Mouse (Mus musculus): ENCODE results near the gene Cachd1.

The Cachd1 gene

DNA sequence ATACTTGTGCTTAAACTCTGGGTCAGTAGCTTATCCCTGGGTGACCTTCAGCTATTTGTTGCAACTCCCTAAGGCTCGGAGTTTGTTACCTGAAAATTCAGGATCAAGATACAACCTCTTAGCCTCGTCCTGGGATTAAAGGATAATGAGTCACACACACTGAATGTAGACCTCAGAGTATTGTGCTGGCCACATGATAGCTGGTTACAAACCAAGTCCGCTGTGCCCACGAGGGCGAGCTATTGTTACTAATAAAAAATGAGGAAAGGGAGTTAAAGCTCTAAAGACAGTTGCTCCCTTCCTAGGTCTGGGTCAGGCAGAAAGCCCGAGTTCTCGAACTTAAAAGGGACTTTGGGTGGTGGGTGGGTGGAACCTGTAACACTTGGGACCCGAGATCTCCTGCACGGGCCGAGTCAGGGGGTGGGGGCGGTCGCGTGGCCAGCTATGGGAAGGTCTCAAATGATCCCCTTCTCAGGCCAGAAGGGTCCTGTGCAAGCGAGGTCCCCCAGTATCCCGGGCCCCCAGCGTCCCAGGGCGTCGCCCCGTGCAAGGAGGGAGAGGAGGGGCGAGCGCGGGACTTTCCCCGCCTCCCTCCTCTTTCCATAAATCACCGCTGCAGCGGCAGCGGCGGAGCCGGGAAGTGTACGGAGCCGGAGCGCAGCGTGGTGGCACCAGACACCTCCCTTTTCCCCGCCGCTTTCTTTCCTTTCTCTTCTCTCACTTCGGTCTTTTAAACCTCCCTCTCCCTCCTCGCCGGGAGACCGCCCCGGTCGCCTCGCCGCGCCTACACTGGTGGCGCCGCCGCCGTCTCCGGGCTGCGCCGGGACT, at the start of gene Cachd1:
Gene Cachd1, plus strand, starts transcription at position 633 of the 828 bp plus-strand sequence.
- 2% methylated on average over 49 of the region's 50 CpGs for WGBS

DNA sequence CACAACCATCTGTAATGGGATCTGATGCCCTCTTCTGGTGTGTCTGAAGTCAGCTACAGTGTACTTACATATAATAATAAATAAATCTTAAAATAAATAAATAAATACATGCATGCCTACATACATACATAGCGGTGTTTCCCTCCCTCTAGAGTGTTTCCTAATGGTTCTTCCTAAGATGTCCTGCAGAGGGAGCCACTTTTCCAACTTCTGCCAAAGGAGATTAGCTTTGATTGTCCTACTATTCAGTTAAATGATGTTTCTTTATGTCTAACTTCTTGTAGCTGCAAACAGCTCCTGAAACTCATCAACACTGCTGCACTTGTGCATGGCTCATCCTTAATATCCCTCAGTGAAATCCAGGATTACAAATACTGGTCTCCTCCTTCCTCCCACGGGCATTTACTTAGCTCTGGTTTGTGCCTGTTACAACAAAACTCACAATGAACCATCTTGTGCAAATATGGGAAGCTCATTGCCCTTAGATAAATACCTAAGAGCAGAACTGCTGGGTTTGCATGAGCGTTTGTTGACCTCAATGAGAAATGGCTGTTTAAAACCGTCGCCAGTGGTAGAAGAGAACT, 47.5 kb upstream of the Cachd1 start:
- WGBS: 87% methylated on average over 5 of the region's 5 CpGs

DNA sequence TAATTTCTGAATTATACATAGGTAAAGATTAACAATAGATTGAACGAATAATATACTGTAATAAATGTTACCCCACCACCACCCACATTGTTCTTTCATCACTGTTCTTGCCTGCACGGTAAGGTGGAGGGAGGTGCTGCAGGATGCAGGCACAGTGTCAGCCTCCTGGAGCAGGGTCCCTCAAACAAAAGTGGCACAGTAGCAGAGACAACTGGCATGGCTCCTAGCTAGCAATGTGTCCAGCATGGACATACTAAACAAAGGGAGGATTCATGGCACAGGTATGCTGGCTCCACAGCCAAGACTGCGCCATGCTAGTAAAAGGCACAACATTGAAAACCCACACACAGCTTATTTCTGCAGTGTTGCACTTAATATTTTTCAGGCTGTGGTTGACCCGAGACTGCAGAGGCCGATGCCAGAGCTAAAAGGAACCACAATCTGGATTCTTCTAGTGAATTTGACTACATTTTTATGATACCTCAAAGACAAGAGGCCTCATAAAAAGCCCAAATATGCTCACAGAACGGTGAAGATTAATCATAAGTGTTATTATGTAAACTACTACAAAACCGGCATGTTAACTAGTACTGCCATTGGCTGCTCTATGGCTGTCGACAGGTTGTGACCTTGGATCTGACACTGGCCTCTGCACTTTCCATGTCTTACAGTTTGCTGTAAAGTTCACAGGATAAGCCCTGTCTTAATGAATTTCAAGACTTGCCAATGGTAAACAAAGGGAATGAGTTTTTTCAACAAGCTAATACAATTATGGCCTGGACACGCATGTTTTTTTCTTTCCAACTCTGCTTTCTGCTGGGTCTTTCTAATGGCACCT, 41.2 kb upstream of the Cachd1 start:
- WGBS: 74% methylated on average over 9 of the region's 9 CpGs

DNA sequence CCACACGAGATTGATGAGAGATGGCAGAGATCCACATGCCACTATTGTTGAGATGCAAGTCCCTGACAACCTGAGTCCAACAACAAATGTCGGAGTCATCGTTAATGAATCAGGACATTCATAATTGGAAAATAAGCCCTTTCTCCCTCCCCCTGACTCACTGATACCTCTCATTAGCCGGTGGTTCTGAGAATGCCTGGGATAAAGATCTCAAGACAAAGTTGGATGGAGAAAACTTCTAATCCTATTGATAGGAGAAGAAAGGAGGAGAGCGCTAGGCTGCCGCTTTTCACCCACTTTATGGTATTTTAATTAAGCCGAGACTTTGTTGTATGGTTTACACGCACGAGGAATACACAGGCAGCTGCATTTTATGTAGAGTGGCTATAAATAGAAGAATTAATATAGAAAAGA, 40.5 kb upstream of the Cachd1 start:
- WGBS: 73% methylated on average over 9 of the region's 9 CpGs

DNA sequence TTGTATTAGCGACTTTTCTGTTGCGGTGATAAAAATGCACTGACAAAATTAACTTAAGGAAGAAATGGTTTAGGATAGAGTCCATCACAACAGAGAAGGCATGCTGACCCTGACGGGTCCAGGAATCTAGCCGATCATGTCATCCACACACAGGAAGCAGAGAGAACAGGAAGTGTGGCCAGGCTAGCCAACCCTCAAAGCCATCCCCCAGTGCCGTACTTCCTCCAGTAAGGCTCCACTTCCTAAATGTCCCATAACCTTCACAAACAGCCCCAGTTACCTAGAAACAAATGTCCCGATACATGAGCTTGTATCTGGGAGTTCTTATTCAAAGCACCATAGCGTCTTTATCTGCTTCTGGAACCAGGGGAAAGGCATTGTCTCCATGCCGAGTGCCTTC, 32.9 kb upstream of the Cachd1 start:
- WGBS: 85% methylated on average over 8 of the region's 8 CpGs

DNA sequence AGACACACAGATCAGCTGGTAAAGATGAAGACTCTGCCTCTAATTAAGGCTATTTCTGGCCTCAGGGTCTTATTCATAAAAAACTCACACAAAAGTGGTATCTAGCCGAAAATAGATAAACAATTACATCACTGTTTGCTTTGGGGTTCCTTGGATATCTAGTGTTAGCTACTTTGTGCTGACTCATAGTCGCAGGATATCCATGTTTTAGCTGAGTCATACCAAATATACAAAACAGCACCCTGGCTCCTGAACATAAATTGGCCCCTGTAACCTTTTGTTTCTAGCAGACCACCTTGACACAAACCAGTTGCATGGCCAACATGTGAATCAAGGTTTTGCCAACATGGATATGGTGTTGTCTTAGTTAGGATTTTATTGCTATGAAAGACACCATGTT, 24.2 kb upstream of the Cachd1 start:
- WGBS: 73% methylated on average over 2 of the region's 2 CpGs

DNA sequence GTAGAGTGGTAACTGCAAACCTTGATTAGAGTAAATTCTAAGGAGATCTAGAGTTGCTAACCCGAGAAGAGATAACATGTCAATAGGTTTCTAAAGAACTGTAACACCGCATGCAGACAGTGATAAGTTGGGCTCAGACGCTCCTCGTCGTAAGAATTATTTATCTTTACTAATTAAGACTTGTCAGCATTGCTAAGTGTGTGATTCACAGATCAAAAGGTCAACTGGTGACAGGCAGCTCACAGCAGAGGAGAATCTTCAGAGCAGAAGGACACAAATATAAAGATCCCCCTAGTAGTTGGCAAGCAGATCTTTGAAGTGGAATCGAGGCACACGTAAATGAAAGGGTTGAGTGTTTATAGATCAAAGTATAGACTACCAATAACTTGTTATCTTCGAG, 20.8 kb upstream of the Cachd1 start:
- 90% methylated on average over 8 of the region's 8 CpGs for WGBS

DNA sequence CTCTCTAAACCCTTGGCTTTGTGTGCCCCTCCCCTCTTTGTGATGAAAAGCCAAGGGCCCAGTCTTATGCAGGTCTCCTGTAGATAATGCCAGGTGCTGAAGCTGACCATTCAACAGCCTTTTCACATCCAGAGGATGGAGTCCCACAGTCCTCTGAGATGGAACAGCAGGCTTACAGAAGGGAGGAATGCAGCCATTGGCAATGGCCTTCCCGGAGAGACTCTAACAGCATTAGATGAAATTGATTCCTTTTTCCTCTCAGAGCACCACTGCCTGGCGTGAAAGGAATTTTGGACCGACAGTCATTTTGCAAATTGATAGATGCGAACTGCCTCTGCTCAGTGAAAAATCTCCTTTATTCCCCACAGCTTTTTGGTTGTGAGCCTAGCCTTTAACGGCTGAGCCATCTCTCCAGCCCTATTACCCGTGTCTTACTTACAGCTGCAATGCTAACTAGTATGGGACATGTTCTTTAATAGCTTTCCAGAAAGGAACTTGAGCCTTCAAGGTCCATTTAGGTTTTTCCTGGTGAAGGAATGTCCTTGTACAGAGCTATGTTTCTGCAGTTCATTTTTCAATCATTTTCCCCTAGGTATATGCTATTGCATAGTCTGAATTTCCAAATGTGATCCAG, 18.1 kb upstream of the Cachd1 start:
- WGBS: 81% methylated on average over 6 of the region's 6 CpGs

DNA sequence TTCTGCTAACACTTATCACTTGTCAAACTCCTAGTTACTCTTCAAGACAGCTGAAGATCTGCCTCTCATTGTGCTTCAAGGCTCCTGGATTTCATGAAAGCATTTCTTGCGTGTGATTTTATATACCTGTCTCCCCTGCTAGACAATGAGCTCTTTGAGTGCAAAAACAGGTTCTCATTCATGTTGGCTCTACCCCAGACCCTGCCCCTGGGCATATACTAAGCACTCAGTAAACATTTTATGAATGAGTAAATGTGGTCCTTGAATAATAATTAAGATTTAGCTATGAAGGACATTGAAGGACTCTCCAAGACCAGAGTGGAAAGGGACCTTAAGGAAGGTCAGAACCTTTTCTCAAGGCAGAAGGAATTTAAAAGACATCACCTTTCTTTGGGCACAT, 16.9 kb upstream of the Cachd1 start:
- WGBS: 95% methylated on average over 1 of the region's 1 CpGs

DNA sequence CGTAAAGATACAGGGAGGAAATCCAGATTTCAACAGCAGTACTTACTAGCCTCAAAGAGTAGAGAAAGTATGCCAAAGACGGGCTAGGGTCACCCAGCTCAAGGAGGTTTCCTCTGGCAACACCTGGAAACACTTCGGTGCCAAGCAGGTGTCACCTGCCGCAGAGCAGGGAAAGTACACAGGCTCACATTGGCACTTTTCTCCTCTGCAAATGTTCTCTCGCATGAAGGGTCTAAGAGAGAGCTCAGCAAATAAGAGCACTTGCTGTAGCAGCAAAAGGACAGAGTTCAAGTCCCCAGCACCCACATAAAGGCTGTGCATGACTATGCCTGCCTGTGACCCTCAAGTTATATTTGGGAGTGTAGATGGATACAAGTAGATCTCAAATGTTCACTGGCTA, 16.1 kb upstream of the Cachd1 start:
- WGBS: 95% methylated on average over 5 of the region's 5 CpGs

DNA sequence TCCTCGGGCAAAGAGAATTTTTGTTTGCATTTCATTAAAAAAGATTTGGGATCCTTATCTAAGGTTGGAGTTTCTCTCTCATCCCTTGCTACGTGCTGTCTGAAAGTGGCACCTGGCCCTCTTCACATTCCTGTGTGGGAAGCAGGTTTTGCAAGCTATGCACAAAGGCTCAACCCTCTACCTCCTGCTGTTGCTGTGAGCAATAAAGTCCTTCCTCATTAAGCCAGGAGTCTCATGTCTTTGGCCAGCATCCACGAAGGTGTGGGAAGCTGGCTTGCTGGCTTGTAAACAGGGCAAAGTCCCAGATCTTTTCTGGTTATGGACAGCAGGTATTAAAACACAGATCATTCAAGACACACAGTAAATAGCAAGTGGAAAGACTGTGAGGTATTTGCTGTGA, 7.9 kb upstream of the Cachd1 start:
- WGBS: 46% methylated on average over 3 of the region's 3 CpGs

DNA sequence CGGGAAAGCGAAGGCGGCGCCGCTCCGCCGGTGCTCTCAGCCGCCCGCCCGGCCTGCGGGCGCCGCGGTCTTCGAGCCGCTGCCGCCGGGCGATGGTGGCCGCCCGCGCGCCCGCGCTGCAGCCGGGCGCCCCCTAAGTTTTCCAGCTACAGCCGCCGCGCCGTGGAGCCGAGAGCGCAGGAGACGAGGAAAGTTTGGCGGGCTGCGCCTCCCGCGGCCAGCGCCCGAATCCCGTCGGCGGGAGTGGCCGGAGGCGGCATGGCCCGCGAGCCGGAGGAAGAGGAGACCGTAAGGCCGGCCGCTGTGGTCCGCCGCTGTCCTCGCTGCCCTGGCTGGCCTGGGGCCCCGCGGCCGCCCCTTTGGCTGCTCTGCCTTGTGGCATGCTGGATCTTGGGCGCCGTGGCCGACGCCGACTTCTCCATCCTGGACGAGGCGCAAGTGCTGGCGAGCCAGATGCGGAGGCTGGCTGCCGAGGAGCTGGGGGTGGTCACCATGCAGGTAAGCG, 448 bp downstream of the Cachd1 start:
- WGBS: 1% methylated on average over 68 of the region's 68 CpGs

DNA sequence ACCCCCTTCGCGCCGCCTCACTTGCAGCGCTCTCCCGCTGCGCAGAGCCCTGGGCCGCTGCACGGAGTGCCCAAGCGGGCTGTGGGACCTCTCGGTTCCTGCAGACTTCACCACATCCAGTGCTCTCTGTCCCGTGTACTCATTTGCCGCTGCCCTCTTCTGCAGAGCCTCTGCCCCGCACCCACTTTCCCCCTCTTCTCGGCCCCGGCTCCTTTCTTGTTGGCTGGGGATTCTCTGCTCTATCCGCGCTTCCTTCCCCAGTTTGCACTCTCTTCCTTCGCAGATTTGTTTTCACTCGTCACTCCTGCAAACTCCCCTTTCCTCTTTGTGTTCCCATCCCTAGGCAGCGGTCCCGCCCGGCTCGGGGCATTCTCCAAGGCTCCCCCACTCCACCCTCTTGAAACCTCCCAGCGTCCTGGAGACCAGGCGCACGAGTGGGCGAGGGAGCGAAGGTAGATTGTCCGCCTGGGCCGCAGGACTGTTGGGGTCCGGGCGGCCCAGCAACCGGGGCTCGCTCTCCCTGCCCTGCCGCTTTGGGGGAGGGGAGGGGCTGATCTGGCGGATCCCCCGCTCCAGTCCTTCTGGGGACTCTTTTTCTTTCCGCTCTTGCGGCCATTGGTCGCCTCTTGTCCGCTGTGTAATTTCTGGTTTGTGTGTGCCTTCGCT, 1.0 kb downstream of the Cachd1 start:
- 4% methylated on average over 42 of the region's 42 CpGs for WGBS

DNA sequence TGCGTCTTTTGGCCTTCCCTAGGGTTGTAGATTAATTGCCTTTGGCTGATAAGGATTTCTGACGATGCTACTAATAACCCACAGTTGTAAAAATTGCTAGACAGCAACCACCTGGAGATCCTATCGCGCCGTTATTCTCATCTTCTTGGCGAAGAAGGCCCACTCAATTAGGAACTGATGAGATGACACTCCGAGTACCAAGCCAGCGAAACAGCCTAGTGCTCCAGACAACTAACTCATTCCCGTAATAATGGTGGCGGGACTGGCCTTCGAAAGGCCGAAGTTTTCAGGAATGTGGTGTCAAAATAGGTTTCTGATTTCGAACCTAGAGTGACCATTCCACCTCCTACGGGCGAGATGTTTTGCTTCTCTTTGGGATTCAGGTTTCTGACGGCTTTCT, 1.6 kb downstream of the Cachd1 start:
- 44% methylated on average over 16 of the region's 16 CpGs for WGBS

DNA sequence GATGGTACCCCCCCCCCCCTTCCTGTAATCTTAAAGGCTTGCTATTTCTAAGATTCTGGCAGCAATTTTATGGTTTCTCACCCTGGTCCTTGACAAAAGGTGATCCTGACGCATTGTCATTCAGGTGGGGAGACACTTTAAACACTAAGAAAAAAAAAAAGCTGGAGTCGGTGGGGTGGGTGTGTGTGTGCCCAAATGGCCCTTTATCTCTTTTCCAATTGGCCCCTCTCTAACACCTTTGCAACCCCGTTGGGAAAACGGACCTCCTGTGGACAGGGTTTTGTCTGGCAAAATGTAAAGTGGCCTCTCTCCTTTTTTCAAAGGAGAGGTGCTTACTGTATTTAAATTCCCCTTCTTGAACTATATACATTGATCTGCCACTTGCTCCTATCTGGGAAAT, 2.5 kb downstream of the Cachd1 start:
- 69% methylated on average over 4 of the region's 4 CpGs for WGBS

DNA sequence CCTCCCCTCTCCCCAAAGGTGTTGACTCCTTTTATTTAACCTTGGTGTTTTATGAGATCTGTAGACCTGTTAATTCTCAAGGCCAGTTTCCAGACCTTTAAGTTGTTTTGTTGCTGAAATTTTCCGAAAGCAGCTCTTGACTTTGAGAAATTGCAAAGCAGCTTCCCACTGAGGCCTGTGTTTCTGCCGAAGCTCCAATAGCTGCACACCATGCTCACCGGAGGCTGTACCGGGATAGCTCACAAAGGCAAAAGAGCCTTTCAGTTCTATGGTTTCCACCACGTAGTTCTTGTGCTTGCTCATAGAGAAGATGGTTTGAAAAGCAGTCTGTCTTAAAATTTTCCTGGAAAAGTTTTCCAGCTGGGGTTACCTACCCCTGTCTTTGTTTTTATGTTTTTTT, 3.2 kb downstream of the Cachd1 start:
- WGBS: 73% methylated on average over 5 of the region's 5 CpGs

DNA sequence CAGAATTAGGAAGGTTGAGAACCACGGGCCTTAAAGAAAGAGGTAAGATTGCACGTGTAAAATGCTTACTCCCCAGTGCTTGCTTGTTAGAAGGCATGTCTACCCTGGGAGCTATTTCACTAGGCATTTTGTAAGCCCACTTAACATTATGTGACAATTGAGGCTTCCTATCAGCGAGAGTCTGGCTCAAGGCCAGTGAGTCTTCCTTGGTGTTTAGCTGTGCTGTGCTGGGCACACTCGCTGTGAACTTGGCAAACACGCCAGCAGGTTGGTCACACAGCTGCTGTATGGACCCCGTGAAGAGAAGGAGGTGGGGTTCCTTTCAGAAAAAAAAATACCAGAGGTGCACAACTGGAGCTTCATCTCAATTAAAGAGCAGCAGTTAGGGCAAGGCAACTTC, 4.4 kb downstream of the Cachd1 start:
- WGBS: 71% methylated on average over 6 of the region's 6 CpGs

DNA sequence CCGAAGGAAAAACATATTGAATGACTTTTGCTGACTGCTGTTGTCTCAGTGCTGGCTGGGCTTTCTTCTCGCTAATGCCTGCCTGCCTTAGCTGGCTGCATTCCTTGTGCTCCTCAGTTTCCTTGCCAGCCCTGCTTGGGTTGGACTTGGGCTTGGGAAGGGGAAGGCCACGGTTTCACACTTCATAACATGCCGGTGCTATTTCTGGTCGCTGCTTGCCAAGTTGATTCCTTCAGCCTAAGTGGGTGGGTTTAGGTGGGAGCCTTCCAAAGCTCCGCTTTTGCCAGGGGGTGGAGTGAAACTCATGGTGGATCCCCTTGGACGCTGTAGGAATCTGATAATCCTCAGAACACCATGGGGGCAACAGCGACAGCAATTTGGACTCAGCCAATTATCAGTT, 5.9 kb downstream of the Cachd1 start:
- WGBS: 46% methylated on average over 8 of the region's 8 CpGs

DNA sequence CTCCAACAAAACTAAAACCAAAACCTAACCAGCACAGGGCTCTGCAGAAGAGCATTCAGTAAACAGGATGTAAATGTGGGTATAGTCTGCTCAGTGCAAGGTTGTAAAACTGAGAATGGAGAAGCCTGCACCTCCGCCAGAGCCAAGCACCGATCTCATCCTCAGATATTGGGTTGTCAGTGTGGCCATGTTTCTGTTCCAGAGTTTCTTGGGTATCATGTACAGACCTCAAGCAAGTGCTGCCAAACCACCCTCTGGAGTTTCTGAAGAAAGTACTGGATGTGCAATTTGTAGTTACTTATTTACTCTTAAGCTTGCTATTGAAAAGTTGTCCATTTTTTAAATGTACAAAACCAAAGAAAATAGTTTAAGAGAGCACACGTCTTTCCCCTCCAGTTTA, 6.4 kb downstream of the Cachd1 start:
- 78% methylated on average over 3 of the region's 3 CpGs for WGBS

DNA sequence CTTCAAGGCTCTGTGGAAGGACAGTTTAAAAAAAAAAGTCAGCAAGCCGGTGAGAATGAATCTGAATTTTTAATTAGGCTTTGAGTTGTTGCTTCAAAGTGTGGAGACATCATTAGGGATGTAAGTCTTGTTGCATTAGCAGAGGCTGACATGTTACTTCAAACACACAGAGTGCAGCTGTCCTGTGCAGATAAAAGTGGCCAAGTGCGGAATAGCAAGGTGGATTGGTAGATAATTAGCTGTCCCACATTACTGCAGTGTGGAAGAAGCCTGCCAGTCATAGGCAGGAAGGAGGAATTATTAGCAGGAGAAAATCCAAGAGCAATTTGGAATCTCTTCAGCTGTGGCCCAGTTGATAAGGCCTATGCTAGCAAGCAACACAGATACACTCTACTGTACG, 10.7 kb downstream of the Cachd1 start:
- 78% methylated on average over 3 of the region's 3 CpGs for WGBS

DNA sequence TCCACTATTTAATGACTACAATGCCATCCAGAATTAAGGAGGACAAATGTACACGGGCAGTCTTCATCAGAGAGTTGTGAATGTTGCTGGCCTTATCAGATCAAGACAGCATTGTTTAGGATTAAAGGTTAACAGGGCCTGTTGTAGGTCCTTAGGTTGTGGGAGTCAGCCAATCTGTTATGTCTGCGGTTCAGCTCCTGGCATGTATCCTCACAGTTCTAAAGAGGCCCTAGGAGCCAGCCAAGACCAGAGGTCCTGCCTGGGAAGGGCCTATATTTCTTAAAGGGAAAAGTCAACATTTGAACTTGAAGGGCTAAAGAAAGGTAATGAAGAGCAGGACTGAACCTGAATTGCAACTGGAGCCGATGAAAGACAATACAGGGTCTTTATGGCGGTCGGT, 13.7 kb downstream of the Cachd1 start:
- WGBS: 90% methylated on average over 5 of the region's 5 CpGs

Measured in cerebral cortex, adult 2 months (tissue).